Mouse (Mus musculus) testis, adult 2 months (tissue): ENCODE results near the gene Klk1b8.

Experiments
- CTCF ChIP-seq: fragments of 200-500 bp; IDR thresholded peaks from 2 replicates; pipeline ENCODE4 v1.5.1; 2012; ENCODE audit warnings: low read depth, mild to moderate bottlenecking, inconsistent platforms, low read length, moderate library complexity; ENCODE audit not compliant: control insufficient read depth, insufficient read depth, insufficient replicate concordance
- POLR2A ChIP-seq: fragments of 200-500 bp; IDR thresholded peaks from 2 replicates; pipeline ENCODE4 v1.6.1; 2012; ENCODE audit warnings: low read depth, mild to moderate bottlenecking, inconsistent platforms, low read length, moderate library complexity; ENCODE audit not compliant: control insufficient read depth

DNA sequence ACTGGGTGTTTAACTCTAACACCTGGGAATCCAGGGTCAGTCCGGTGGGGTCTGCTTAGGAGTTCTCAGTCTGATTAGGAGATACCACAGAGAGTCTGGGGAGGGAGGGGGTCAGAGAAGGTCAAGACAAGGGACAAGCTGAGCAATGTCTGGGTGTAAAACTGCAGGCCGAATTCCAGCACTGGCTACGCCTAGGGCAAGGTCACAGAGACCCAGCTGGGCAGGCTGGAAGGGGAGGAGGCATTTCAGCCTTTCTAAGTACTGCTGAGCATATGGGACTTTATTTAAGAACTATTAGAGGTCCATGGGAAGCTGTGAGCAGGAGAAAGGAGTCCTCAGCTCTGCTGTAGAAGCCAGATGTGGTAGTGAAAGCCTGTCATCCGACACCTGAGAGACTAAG, 18.1 kb upstream of the Klk1b8 start:
- TF ChIP-seq POLR2A (no peak), CTCF (no peak)
